17 mouse cellular contexts compared by ENCODE assay signal in genomic region chr11:24200310-24200709, GRCm38 (mm10).
DNase-seq lines count a peak whose midpoint lies in the region; ATAC-seq and TF ChIP-seq lines count a peak whose summit lies in the region.
"Had no signal": no experiment of that assay in that cellular context is flagged by ENCODE, and none has a peak within 500 bp of the region (broad histone marks: within the 10 kb centered on the region; RNA-seq: fewer than 3 reads in every experiment).

No protein-coding gene starts in this region.

- no peak overlapping the region for H3K4me2 ChIP-seq in liver, postnatal 0 days (ENCODE audit: low read depth, low read length)
- no peak overlapping the region for H3K4me2 ChIP-seq in embryonic facial prominence, embryonic 14.5 days (ENCODE audit: low read depth, low read length)
- H3K4me2 ChIP-seq: hindbrain, embryonic 14.5 days; limb, embryonic 13.5 days had no signal

- TF ChIP-seq CTCF in liver, postnatal 0 days (IDR thresholded peaks at IDR 0.05; ENCODE audit: low read depth), result no peak

- WGBS in liver, postnatal 0 days (ENCODE audit: insufficient replicate concordance), result 42% methylated on average over 5 of the region's 5 CpGs
- 67% methylated on average over 5 of the region's 5 CpGs for WGBS in embryonic facial prominence, embryonic 14.5 days

- no peaks in the 10 kb centered on the region for H3K9me3 ChIP-seq in liver, postnatal 0 days (ENCODE audit: low read length)
- H3K9me3 ChIP-seq in embryonic facial prominence, embryonic 14.5 days (ENCODE audit: control insufficient read depth, low read length), result no peaks in the 10 kb centered on the region
- H3K9me3 ChIP-seq: limb, embryonic 13.5 days had no signal

- no peaks in the 10 kb centered on the region for H3K27me3 ChIP-seq in liver, postnatal 0 days (ENCODE audit: insufficient read depth, low read length)
- H3K27me3 ChIP-seq in embryonic facial prominence, embryonic 14.5 days (replicated peaks; ENCODE audit: control insufficient read depth, insufficient read depth, low read length), result no peaks in the 10 kb centered on the region
- H3K27me3 ChIP-seq: limb, embryonic 13.5 days had no signal

- DNase-seq in liver, postnatal 0 days, result peak; percentile 37
- no peak for DNase-seq in liver
- DNase-seq in embryonic facial prominence, embryonic 14.5 days (ENCODE audit: low spot score), result no peak
- peak; percentile 5 for DNase-seq in monocyte, adult 2 months (ENCODE audit: low read depth in 1 of 2, low spot score in 2 of 2)
- DNase-seq in cerebellum, adult 9-11 months, result no peak
- no peak for DNase-seq in cerebellum, postnatal 36 days
- DNase-seq in left cerebral cortex, postnatal 10 days (ENCODE audit: extremely low spot score in 1 of 2, low spot score in 2 of 2), result no peak
- DNase-seq: adrenal gland, postnatal 36 days; lung, adult 2 months; right cerebral cortex, adult 18-20 months had no signal

- H3K27ac ChIP-seq in liver, postnatal 0 days (ENCODE audit: low read depth), result peak overlapping the region; percentile 39; the same call in 1 of the 2 replicates
- H3K27ac ChIP-seq in embryonic facial prominence, embryonic 14.5 days (replicated peaks; ENCODE audit: low read depth, low read length), result no peak overlapping the region
- H3K27ac ChIP-seq: heart, adult 2 months; hindbrain, embryonic 14.5 days; limb, embryonic 13.5 days had no signal

- H3K4me3 ChIP-seq in liver, postnatal 0 days (ENCODE audit: low read depth, low read length), result no peak overlapping the region
- no peak overlapping the region for H3K4me3 ChIP-seq in embryonic facial prominence, embryonic 14.5 days (ENCODE audit: low read depth, low read length)
- H3K4me3 ChIP-seq: erythroblast, embryonic 14.5 days; heart, adult 2 months; limb, embryonic 13.5 days; myocyte had no signal

- no peaks in the 10 kb centered on the region for H3K36me3 ChIP-seq in liver, postnatal 0 days (replicated peaks; ENCODE audit: insufficient read depth, low read length)
- no peaks in the 10 kb centered on the region for H3K36me3 ChIP-seq in embryonic facial prominence, embryonic 14.5 days (ENCODE audit: control insufficient read depth, insufficient read depth, low read length)
- H3K36me3 ChIP-seq: limb, embryonic 13.5 days had no signal

- no peak for TF ChIP-seq EP300 in liver, postnatal 0 days (IDR thresholded peaks at IDR 0.05; ENCODE audit: low read depth)

- peak; percentile 45; the same call in 1 of the 2 replicates for ATAC-seq in liver, postnatal 0 days
- ATAC-seq in embryonic facial prominence, embryonic 14.5 days (ENCODE audit: low read depth), result peak; percentile 65; the same call in 1 of the 2 replicates
- ATAC-seq: forebrain, embryonic 16.5 days; intestine, embryonic 16.5 days had no signal

- H3K9ac ChIP-seq in liver, postnatal 0 days (replicated peaks), result no peak overlapping the region
- H3K9ac ChIP-seq in embryonic facial prominence, embryonic 14.5 days (ENCODE audit: low read depth, low read length), result no peak overlapping the region
- H3K9ac ChIP-seq: hindbrain, embryonic 14.5 days; limb, embryonic 13.5 days had no signal

- H3K4me1 ChIP-seq in liver, postnatal 0 days (ENCODE audit: insufficient read depth), result peaks cover 11% of the 10 kb centered on the region
- peaks cover 11% of the 10 kb centered on the region for H3K4me1 ChIP-seq in embryonic facial prominence, embryonic 14.5 days (ENCODE audit: control insufficient read depth, insufficient read depth, low read length)

- intact Hi-C loops in left cerebral cortex, postnatal 10 days (cut with DNase I), result no loop called here

Comparison
In these comparisons a context has a peak if more than half of its experiments do, and no peak if none do; other contexts are left out.
1. DNase-seq: peak in liver, postnatal 0 days (single experiment) and monocyte, adult 2 months (2 of 2); none in liver (single experiment), embryonic facial prominence, embryonic 14.5 days (single experiment), cerebellum, adult 9-11 months (single experiment), cerebellum, postnatal 36 days (0 of 2) and left cerebral cortex, postnatal 10 days (0 of 2).